Mouse (Mus musculus) small intestine, adult 2 months (tissue): ENCODE results near the gene Gm20388.

ENCODE experiments used
- CTCF ChIP-seq: fragments of 200-500 bp; IDR thresholded peaks from 2 replicates; pipeline ENCODE4 v1.5.1; 2012; ENCODE audit warnings: low read depth, mild to moderate bottlenecking, control low read depth, inconsistent platforms, low read length, moderate library complexity, mixed read lengths; ENCODE audit not compliant: insufficient replicate concordance, insufficient read length; ENCODE audit errors: extremely low read depth
- POLR2A ChIP-seq: fragments of 200-500 bp; IDR thresholded peaks from 2 replicates; pipeline ENCODE4 v1.6.1; 2012; ENCODE audit warnings: low read depth, mild to moderate bottlenecking, control low read depth, inconsistent platforms, low read length, moderate library complexity

- TF ChIP-seq CTCF: no peak
- no peak for TF ChIP-seq POLR2A
These were observed 2325.9 kb downstream of the Gm20388 start for GRCm38 (mm10) chr8:122236521-122236920.
